Mouse (Mus musculus) kidney, embryonic 16.5 days (tissue): Measurements from ENCODE around the gene Trub2. TPM values are rescaled to one million over a fixed set of nuclear protein-coding genes. Genes with fewer than 3 reads are reported as not detected.

ENCODE experiments used
- ATAC-seq: fragments of 200-750 bp; cut with Nextera tagmentation; 2 replicates; pipeline ENCODE4 v1.8.0; 2017; ENCODE audit warnings: moderate TSS enrichment; ENCODE audit not compliant: low FRiP score, low TSS enrichment
- H3K27ac ChIP-seq: fragments of 300-500 bp; sonication (generic); 2 replicates; pipeline ENCODE4 v1.5.1; 2014; ENCODE audit warnings: low read length
- H3K27me3 ChIP-seq: fragments of 300-500 bp; sonication (generic); 2 replicates; pipeline ENCODE4 v1.6.1; 2014; ENCODE audit warnings: low read length, control low read depth, mixed read lengths; ENCODE audit not compliant: insufficient read depth
- H3K36me3 ChIP-seq: fragments of 300-500 bp; sonication (generic); 2 replicates; pipeline ENCODE4 v1.6.1; 2014; ENCODE audit warnings: low read length, control low read depth, mixed read lengths; ENCODE audit not compliant: insufficient read depth
- H3K4me1 ChIP-seq: fragments of 300-500 bp; sonication (generic); 2 replicates; pipeline ENCODE4 v1.6.1; 2014; ENCODE audit warnings: low read length, control low read depth, mixed read lengths; ENCODE audit not compliant: insufficient read depth
- H3K4me2 ChIP-seq: fragments of 300-500 bp; sonication (generic); replicated peaks from 2 replicates; pipeline ENCODE4 v1.6.1; 2014; ENCODE audit warnings: low read depth, low read length
- H3K4me3 ChIP-seq: fragments of 300-500 bp; sonication (generic); 2 replicates; pipeline ENCODE4 v1.5.1; 2014; ENCODE audit warnings: mild to moderate bottlenecking, low read length
- H3K9ac ChIP-seq: fragments of 300-500 bp; sonication (generic); replicated peaks from 2 replicates; pipeline ENCODE4 v1.6.1; 2014; ENCODE audit warnings: low read length
- H3K9me3 ChIP-seq: fragments of 300-500 bp; sonication (generic); 2 replicates; pipeline ENCODE4 v1.6.1; 2016; ENCODE audit warnings: low read length, control low read depth
- WGBS: fragments of 180-500 bp; shearing (Covaris S2); extraction: QIAGEN DNeasy Blood & Tissue Kit; methylation state at CpG from one replicate; pipeline ENCODE4 v1.1.7; 2014; 5-methylcytosine and 5-hydroxymethylcytosine counted together
- polyA plus RNA-seq: library from polyadenylated mRNA; unstranded; fragments of >200 nt; fragmentation: Nextera tagmentation; extraction: Ambion mirVana; gene quantifications from 2 replicates; pipeline ENCODE4 v1.2.1, GENCODE M21; 2015

The Trub2 gene
- polyA plus RNA-seq, 1 experiment from 2014 or later: 42.4 TPM

GRCm38 (mm10) chr2:29733348-29733747, 55.0 kb downstream of the Trub2 start:
- Histone ChIP-seq H3K9ac (no peak overlapping the region), H3K36me3 (peaks cover 60% of the 10 kb centered on the region), H3K4me1 (no peaks in the 10 kb centered on the region), H3K27ac (no peak overlapping the region), H3K4me3 (no peak overlapping the region), H3K27me3 (no peaks in the 10 kb centered on the region), H3K4me2 (no peak overlapping the region), H3K9me3 (no peaks in the 10 kb centered on the region)
- no peak for ATAC-seq
- WGBS: 94% methylated on average over 5 of the region's 5 CpGs

- ATAC-seq: no peak
- H3K27ac ChIP-seq: no peak overlapping the region
- peaks cover 57% of the 10 kb centered on the region for H3K36me3 ChIP-seq
- H3K4me2 ChIP-seq: no peak overlapping the region
- WGBS: 87% methylated on average over 10 of the region's 10 CpGs
- H3K9ac ChIP-seq: no peak overlapping the region
- no peak overlapping the region for H3K4me3 ChIP-seq
- H3K4me1 ChIP-seq: no peaks in the 10 kb centered on the region
- no peaks in the 10 kb centered on the region for H3K27me3 ChIP-seq
- no peaks in the 10 kb centered on the region for H3K9me3 ChIP-seq
Measured at GRCm38 (mm10) chr2:29732559-29732958, 55.7 kb downstream of the Trub2 start.

- H3K4me1 ChIP-seq: no peaks in the 10 kb centered on the region
- H3K36me3 ChIP-seq: peaks cover 51% of the 10 kb centered on the region
- no peaks in the 10 kb centered on the region for H3K27me3 ChIP-seq
- H3K9me3 ChIP-seq: no peaks in the 10 kb centered on the region
- no peak overlapping the region for H3K4me3 ChIP-seq
- peak; percentile 49; the same call in 1 of the 2 replicates for ATAC-seq
- H3K9ac ChIP-seq: no peak overlapping the region
- H3K4me2 ChIP-seq: no peak overlapping the region
- no peak overlapping the region for H3K27ac ChIP-seq
- 44% methylated on average over 3 of the region's 3 CpGs for WGBS
Measured at GRCm38 (mm10) chr2:29731545-29731944, 56.8 kb downstream of the Trub2 start.

GRCm38 (mm10) chr2:29729500-29729899, 58.8 kb downstream of the Trub2 start:
- H3K36me3 ChIP-seq: peaks cover 54% of the 10 kb centered on the region
- no peak overlapping the region for H3K4me2 ChIP-seq
- ATAC-seq: no peak
- no peaks in the 10 kb centered on the region for H3K9me3 ChIP-seq
- no peak overlapping the region for H3K9ac ChIP-seq
- no peak overlapping the region for H3K27ac ChIP-seq
- H3K4me1 ChIP-seq: no peaks in the 10 kb centered on the region
- no peaks in the 10 kb centered on the region for H3K27me3 ChIP-seq
- H3K4me3 ChIP-seq: no peak overlapping the region
- WGBS: 45% methylated on average over 2 of the region's 2 CpGs

GRCm38 (mm10) chr2:29724664-29725365, 63.5 kb downstream of the Trub2 start:
- no peak for ATAC-seq
- Histone ChIP-seq H3K4me3 (no peak overlapping the region), H3K27ac (no peak overlapping the region), H3K9me3 (no peaks in the 10 kb centered on the region), H3K4me2 (no peak overlapping the region), H3K4me1 (no peaks in the 10 kb centered on the region), H3K27me3 (no peaks in the 10 kb centered on the region), H3K9ac (no peak overlapping the region), H3K36me3 (peaks cover 58% of the 10 kb centered on the region)
- WGBS: 72% methylated on average over 5 of the region's 5 CpGs

- 85% methylated on average over 3 of the region's 3 CpGs for WGBS
- ATAC-seq: no peak
- H3K9ac ChIP-seq: no peak overlapping the region
- H3K4me1 ChIP-seq: no peaks in the 10 kb centered on the region
- H3K4me2 ChIP-seq: no peak overlapping the region
- no peak overlapping the region for H3K4me3 ChIP-seq
- no peaks in the 10 kb centered on the region for H3K9me3 ChIP-seq
- H3K36me3 ChIP-seq: peaks cover 50% of the 10 kb centered on the region
- no peak overlapping the region for H3K27ac ChIP-seq
- no peaks in the 10 kb centered on the region for H3K27me3 ChIP-seq
Measured at GRCm38 (mm10) chr2:29723132-29723531, 65.2 kb downstream of the Trub2 start.

GRCm38 (mm10) chr2:29718581-29718980, 69.7 kb downstream of the Trub2 start:
- Histone ChIP-seq H3K4me2 (no peak overlapping the region), H3K36me3 (peaks cover 31% of the 10 kb centered on the region), H3K27ac (no peak overlapping the region), H3K4me1 (peaks cover 17% of the 10 kb centered on the region), H3K27me3 (no peaks in the 10 kb centered on the region), H3K9ac (no peak overlapping the region), H3K9me3 (no peaks in the 10 kb centered on the region), H3K4me3 (no peak overlapping the region)
- 79% methylated on average over 5 of the region's 5 CpGs for WGBS
- ATAC-seq: no peak

GRCm38 (mm10) chr2:29716691-29717090, 71.6 kb downstream of the Trub2 start:
- ATAC-seq: peak; percentile 93
- Histone ChIP-seq H3K27me3 (no peaks in the 10 kb centered on the region), H3K4me1 (peaks cover 17% of the 10 kb centered on the region), H3K27ac (peak overlapping the region; percentile 84), H3K36me3 (peaks cover 30% of the 10 kb centered on the region), H3K4me2 (no peak overlapping the region), H3K9me3 (no peaks in the 10 kb centered on the region), H3K4me3 (no peak overlapping the region), H3K9ac (no peak overlapping the region)
- 16% methylated on average over 6 of the region's 6 CpGs for WGBS

- H3K4me1 ChIP-seq: peaks cover 17% of the 10 kb centered on the region
- H3K27ac ChIP-seq: peak overlapping the region; percentile 84
- H3K27me3 ChIP-seq: no peaks in the 10 kb centered on the region
- H3K9me3 ChIP-seq: no peaks in the 10 kb centered on the region
- WGBS: 32% methylated on average over 7 of the region's 7 CpGs
- no peak overlapping the region for H3K9ac ChIP-seq
- peaks cover 30% of the 10 kb centered on the region for H3K36me3 ChIP-seq
- ATAC-seq: peak; percentile 43; the same call in 1 of the 2 replicates
- no peak overlapping the region for H3K4me3 ChIP-seq
- H3K4me2 ChIP-seq: no peak overlapping the region
Measured at GRCm38 (mm10) chr2:29716143-29716542, 72.2 kb downstream of the Trub2 start.

GRCm38 (mm10) chr2:29714127-29714526, 74.2 kb downstream of the Trub2 start:
- 84% methylated on average over 5 of the region's 5 CpGs for WGBS
- no peaks in the 10 kb centered on the region for H3K9me3 ChIP-seq

More at GRCm38 (mm10) chr2:29714127-29714526, 74.2 kb downstream of the Trub2 start:
- H3K4me3 ChIP-seq: no peak overlapping the region
- no peak overlapping the region for H3K4me2 ChIP-seq
- no peak for ATAC-seq
- H3K4me1 ChIP-seq: peaks cover 17% of the 10 kb centered on the region
- H3K27me3 ChIP-seq: no peaks in the 10 kb centered on the region
- peaks cover 25% of the 10 kb centered on the region; the same call in 1 of the 2 replicates for H3K36me3 ChIP-seq
- no peak overlapping the region for H3K9ac ChIP-seq
- H3K27ac ChIP-seq: no peak overlapping the region
